Mouse (Mus musculus) heart, postnatal 36 days (tissue): ENCODE measurements around the gene Crygs. TPM values are rescaled to one million over a fixed set of nuclear protein-coding genes. Genes with fewer than 3 reads are reported as not detected.

ENCODE experiments used
- DNase-seq, 2 experiments: peaks; one replicate each; pipeline ENCODE4 v3.0.0; 2021 to 2022
- intact Hi-C: fragments of 180-260 bp; cut with DNase I; formaldehyde crosslinking; loops from one replicate; pipeline ENCODE4 v1.15.1; 2025
- total RNA-seq, 2 experiments: library from RNA; stranded (reverse); gene quantifications; 2 replicates each; pipeline ENCODE4 v1.2.3; 2021

Gene Crygs
- not detected for total RNA-seq

GRCm38 (mm10) chr16:22811477-22811876 is at the start of gene Crygs:
TSS of gene Crygs (minus strand) at chr16:22811577.
- DNase-seq, result no peak
- intact Hi-C loops, result no loop called here

GRCm38 (mm10) chr16:22857431-22858113 is 46.2 kb upstream of the Crygs start, which contains the start of the genes Tbccd1 and Dnajb11:
TSS of gene Tbccd1 (minus strand) at chr16:22857669.
TSS of gene Dnajb11 (plus strand) at chr16:22857845.
- intact Hi-C loops, result loop anchor here (5.0 kb wide), 3 partner anchors 250 to 590 kb away; partner anchors contain the start of genes Eif4a2, Rfc4 and Tra2b
- DNase-seq, result peak; percentile 99

GRCm38 (mm10) chr16:22856773-22857172 is 45.4 kb upstream of the Crygs start:
- DNase-seq, result no peak
- intact Hi-C loops, result loop anchor here (5.0 kb wide), 3 partner anchors 251 to 589 kb away; partner anchors contain the start of genes Eif4a2, Rfc4 and Tra2b

GRCm38 (mm10) chr16:22852709-22853108 is 41.3 kb upstream of the Crygs start:
- no peak for DNase-seq
- intact Hi-C loops, result no loop called here

DNA sequence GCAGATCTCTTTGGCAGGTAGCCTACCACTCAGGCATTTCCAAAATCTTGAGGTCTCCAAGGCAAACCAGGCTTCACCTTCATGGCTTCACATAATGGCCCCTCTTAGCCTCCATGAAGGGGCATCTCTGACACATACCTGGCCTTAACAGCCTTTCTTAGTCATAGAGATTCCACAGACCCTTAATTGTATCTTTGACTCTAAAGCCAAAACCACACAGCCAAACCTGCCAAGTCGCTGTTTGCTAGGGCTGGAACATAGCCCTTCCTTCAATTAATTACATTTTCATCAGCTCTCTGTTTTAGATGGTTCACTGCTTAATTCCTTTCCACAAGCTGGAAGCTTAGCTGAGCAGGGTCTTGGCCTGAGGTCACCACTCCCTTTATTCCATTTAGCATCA is 37.0 kb upstream of the Crygs start:
- intact Hi-C loops, result loop anchor here (10.0 kb wide), 2 partner anchors 834 to 1054 kb away; partner anchors contain the start of gene Map3k13
- no peak for DNase-seq

GRCm38 (mm10) chr16:22847686-22848085 is 36.3 kb upstream of the Crygs start:
- DNase-seq, result no peak
- intact Hi-C loops, result loop anchor here (10.0 kb wide), 2 partner anchors 833 to 1053 kb away; partner anchors contain the start of gene Map3k13

DNA sequence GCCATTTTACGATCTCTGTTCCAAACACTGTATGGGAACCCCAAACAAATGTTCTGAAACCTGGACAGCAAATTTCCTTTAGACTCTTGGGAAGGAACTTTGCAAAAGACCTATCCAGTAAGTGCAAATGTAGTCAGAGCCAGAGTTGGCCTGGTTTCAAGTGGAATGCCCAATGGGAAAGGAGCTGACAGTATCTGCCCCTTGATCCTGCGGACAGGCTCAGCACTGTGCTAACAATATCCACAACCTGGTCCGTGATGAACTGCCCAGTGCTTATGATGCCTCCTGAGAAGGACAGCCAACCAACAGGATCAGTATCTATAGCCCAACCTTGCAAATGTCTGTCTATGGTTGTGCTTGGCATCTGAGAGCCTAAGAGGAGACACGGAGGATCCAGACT is 34.1 kb upstream of the Crygs start:
- intact Hi-C loops, result loop anchor here (10.0 kb wide), 2 partner anchors 831 to 1051 kb away; partner anchors contain the start of gene Map3k13
- DNase-seq, result no peak

GRCm38 (mm10) chr16:22844834-22845233 is 33.5 kb upstream of the Crygs start:
- intact Hi-C loops, result loop anchor here (10.0 kb wide), 2 partner anchors 830 to 1050 kb away; partner anchors contain the start of gene Map3k13
- no peak for DNase-seq

- peak; percentile 71 to 76 for DNase-seq
- intact Hi-C loops, result loop anchor here (10.0 kb wide), 2 partner anchors 829 to 1049 kb away; partner anchors contain the start of gene Map3k13
Observed at GRCm38 (mm10) chr16:22844061-22844801, 32.9 kb upstream of the Crygs start.

DNA sequence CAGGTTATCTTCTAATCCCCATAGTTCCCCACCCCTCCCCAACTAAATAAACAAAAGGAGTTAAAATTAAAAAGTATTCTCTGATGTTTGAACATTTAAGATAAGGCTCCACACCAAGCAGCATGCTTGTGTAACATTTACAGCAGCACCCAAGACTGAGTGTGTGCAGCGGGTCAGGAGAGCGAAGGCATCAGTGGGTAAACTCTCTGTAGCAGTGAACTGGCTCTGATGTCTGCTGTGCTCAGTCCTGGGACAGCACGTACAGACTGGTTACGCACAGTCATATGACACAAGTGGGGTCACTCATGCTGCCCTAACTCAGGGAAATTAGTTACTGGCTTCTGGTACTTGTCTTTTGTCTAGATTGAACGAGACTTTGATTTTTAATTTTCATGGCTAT is 31.5 kb upstream of the Crygs start:
- intact Hi-C loops, result loop anchor here (10.0 kb wide), 2 partner anchors 828 to 1048 kb away; partner anchors contain the start of gene Map3k13
- no peak for DNase-seq

DNA sequence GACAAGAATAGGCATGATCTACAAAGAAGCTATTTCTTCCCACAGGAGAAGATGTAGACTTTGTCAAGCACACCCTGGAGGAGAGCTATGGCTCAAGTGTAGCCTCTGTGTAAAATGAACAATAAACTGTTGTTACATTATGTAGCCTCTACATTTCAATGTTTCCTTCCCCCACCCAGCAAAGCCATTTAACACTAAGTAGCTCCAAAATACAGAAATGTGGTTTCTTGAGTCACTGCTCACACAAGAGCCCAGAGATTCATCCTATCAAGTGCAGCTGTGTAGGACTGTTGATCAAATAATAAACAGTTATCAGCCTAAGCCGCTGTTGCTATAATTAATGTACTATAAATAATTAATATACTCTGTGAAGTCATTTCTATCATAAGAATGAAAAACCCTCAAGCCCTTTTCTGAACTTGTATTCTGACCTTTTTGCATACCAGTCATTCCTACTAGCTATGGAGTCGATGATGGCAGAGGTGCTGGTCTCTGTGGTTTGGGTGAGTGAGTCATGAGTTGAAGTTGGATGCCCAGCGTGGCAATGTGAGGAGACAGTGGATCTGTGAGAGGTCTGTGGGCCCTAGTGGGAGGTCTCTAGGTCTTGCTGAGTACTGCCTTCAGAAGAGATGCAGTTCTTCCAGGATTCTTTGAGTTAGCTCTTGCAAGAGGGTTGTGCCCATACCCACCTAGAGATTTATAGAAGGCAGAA is 27.9 kb upstream of the Crygs start:
- intact Hi-C loops, result no loop called here
- no peak for DNase-seq

DNA sequence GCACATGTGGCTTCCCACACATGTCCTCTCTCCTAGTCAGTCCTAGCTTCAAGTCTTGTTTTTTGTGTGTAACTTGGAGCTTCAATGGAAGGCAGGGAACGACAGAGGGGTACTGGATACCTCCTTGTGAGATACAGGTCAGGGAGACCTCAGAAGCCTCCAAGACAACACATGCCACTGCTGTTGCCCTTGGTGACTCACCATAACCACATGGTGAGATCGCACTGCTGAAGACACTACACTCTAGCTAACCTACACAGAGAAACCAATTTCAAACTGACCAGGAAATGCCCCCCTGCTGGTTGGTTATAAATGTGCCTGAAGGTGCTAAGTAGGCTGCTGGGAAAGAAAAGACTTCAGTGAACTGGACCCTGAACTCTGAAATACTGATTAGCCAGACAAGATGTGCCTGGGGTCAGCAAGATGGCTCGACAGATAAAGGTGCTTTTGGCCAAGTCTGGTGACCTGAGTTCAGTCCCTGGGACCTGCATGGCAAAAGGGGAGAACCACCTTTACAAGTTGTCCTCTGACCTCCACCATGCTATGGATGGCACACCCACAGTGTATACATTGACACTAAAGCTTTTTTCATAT is 21.7 kb upstream of the Crygs start:
- intact Hi-C loops, result no loop called here
- no peak for DNase-seq

- intact Hi-C loops, result no loop called here
Observed at GRCm38 (mm10) chr16:22820731-22821130, 9.4 kb upstream of the Crygs start.

GRCm38 (mm10) chr16:22807468-22808070 is 3.8 kb downstream of the Crygs start:
- intact Hi-C loops, result loop anchor here (1.0 kb wide), 2 partner anchors 243 to 505 kb away; no protein-coding TSS in a partner anchor

More at GRCm38 (mm10) chr16:22820731-22821130, 9.4 kb upstream of the Crygs start:
- DNase-seq, result no peak

DNA sequence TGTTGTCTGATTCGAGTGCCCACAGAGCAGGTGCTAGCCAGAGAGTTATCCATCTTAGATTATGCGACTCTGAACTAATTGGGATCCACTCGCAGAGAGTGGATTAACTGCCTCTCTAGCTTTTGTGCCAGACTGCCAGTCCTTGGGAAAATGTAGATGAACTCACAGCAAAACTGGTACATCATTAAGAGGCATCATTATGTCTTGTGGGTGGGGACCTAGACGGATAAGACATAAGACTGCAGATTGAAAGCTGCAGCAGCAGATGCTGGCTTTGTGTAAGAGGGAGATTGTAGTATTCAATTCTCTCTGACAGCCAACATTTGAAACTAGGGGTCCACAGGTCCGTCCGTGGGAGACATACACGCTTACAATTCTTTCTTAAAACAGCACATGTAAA is 8.6 kb downstream of the Crygs start:
- no peak for DNase-seq
- intact Hi-C loops, result no loop called here

More at GRCm38 (mm10) chr16:22807468-22808070, 3.8 kb downstream of the Crygs start:
- DNase-seq, result peak; percentile 54 to 67

DNA sequence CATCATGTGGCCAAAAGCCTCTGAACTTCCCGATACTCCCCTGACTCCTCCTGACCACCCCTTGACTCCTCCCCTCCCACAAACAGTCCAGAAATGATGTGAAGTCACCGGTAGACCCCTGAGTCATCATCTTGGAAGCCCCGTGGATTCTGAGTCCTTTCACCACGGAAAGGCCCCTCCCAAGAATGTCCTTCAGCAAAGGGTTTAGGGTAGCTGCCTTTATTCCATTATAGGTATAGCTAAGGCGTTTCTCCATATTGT is 10.6 kb downstream of the Crygs start:
- DNase-seq, result no peak
- intact Hi-C loops, result no loop called here

DNA sequence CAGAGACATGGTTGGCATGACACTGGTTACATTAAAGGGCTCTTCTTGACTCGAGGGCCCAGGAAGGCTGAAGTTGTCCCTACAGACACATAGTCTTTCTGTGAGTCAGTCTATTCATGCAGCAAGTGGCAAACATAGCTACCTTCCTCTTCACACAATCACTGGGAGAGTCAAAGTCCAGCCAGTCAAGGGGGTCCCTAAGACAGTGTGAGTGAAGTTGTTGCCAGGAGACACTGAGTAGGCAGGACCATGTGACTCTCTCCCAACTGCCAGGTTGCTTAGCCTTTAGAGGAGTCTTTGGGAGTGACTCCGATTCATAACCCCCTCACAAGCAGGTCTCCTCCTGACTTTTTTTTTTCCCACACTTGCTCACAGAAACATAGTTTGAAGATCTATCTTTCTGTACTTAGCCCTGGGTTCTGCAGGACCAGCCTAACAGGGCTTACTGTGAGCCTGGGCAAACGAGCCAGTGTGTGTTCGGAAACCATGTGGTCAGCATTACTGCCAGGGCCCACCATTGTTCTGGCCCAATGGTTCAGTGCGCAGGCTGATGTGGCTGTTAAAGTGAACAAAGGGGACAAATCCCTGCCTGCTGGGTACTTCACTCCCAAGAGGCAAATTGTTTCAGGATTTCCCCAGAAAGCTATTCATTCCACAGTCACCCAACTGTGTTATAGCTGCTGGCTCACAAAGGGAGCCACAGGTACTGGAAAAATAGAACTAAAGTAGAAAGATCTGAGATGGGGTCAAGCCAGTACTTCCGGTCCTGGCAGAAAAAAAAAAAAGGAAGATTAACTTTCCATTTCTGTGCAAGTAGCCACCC is 11.1 kb downstream of the Crygs start:
- intact Hi-C loops, result no loop called here
- no peak for DNase-seq

GRCm38 (mm10) chr16:22798520-22798919 is 12.9 kb downstream of the Crygs start:
- DNase-seq, result peak in 1 of 2 experiments; percentile 8
- intact Hi-C loops, result no loop called here

DNA sequence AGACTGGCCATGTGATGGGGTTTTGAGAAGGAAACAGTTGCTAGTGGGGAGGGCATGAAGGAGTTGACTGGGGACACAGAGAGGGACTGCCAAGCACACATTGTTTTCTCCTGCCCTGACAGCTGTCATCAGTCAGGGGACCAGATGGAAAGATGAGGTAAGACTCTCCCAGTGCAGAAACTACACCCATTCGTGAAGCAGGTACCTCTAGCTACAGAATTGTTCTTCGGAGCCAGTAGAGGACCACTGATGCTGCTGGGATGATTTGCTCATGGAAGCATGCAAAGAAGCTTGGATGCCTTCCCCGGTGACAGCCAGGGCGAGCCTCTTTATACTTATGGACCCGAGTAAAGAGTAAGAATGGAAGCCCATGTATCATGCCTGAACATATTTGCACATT is 13.9 kb downstream of the Crygs start:
- intact Hi-C loops, result no loop called here
- DNase-seq, result no peak
